8 mouse cellular contexts compared by ENCODE assay signal in genomic region chr3:70104828-70105399, GRCm38 (mm10).
DNase-seq lines count a peak whose midpoint lies in the region; ATAC-seq and TF ChIP-seq lines count a peak whose summit lies in the region.

No protein-coding gene starts in this region.

- H3K9me3 ChIP-seq in forebrain, embryonic 13.5 days (replicated peaks) = no peaks in the 10 kb centered on the region

- peak overlapping the region; percentile 38 for H3K4me3 ChIP-seq in forebrain, embryonic 13.5 days
- no peak overlapping the region for H3K4me3 ChIP-seq in lung, adult 2 months (replicated peaks; ENCODE audit: extremely low read depth, low read depth, low read length)

- peak; percentile 80 for TF ChIP-seq CTCF in lung, adult 2 months (IDR thresholded peaks at IDR 0.05; ENCODE audit: insufficient read depth, low read length)

- TF ChIP-seq POLR2A in lung, adult 2 months (IDR thresholded peaks at IDR 0.05; ENCODE audit: borderline replicate concordance, extremely low read depth, low read depth, low read length) = no peak

- H3K4me2 ChIP-seq in forebrain, embryonic 13.5 days = peak overlapping the region; percentile 62

- 14% methylated on average over 7 of the region's 7 CpGs for WGBS in forebrain, embryonic 13.5 days
- WGBS in lung, adult 2 months = 13% methylated on average over 7 of the region's 7 CpGs

- DNase-seq in MEL-GATA-1-ER (ENCODE audit: extremely low read depth, low read depth) = peak; percentile 52
- DNase-seq in c-Kit-positive CD71-positive TER-119-positive erythroid progenitor cells, embryonic 14.5 days (ENCODE audit: low spot score) = peak; percentile 18
- DNase-seq in heart, postnatal 4 days = peak; percentile 70
- peak; percentile 60 to 74 for DNase-seq in layer of hippocampus, adult 8-10 months (ENCODE audit: low spot score in 2 of 2)
- DNase-seq in lung, adult 2 months = peak; percentile 24
- peak; percentile 53 for DNase-seq in ovary, postnatal 14 days (ENCODE audit: low spot score)
- no peak for DNase-seq in natural killer cell, adult 2 months (ENCODE audit: low spot score in 2 of 2)

- ATAC-seq in forebrain, embryonic 13.5 days = peak; percentile 67

- H3K27me3 ChIP-seq in forebrain, embryonic 13.5 days = 0 out of 2 replicates have a peak, but pooled peaks cover 5% of the 10 kb centered on the region

- no peak overlapping the region for H3K27ac ChIP-seq in forebrain, embryonic 13.5 days

- peak overlapping the region; percentile 60 for H3K9ac ChIP-seq in forebrain, embryonic 13.5 days

- no peaks in the 10 kb centered on the region for H3K36me3 ChIP-seq in forebrain, embryonic 13.5 days (ENCODE audit: poor library complexity, severe bottlenecking)

- no peaks in the 10 kb centered on the region for H3K4me1 ChIP-seq in forebrain, embryonic 13.5 days
- no peaks in the 10 kb centered on the region for H3K4me1 ChIP-seq in lung, adult 2 months (ENCODE audit: control insufficient read depth, insufficient read depth, low read length)

Comparison
In these comparisons a context has a peak if more than half of its experiments do, and no peak if none do; other contexts are left out.
1. DNase-seq: peak in MEL-GATA-1-ER (single experiment), c-Kit-positive CD71-positive TER-119-positive erythroid progenitor cells, embryonic 14.5 days (single experiment), heart, postnatal 4 days (single experiment), layer of hippocampus, adult 8-10 months (2 of 2), lung, adult 2 months (single experiment) and ovary, postnatal 14 days (single experiment); none in natural killer cell, adult 2 months (0 of 2).